Mouse (Mus musculus): ENCODE results near the gene Slc28a1. TPM values are rescaled to one million over a fixed set of nuclear protein-coding genes. Genes with fewer than 3 reads are reported as not detected.
A peak's percentile ranks its signal among the peaks of the same experiment; 100 is the strongest.

Gene Slc28a1
- polyA plus RNA-seq, 1 experiment from 2014 or later, result 0.67 TPM

- Histone ChIP-seq H3K27me3 (replicated peaks; ENCODE audit: control insufficient read depth, insufficient read depth, low read length) (no peaks in the 10 kb centered on the region), H3K9ac (ENCODE audit: low read depth, low read length) (no peak overlapping the region), H3K4me3 (ENCODE audit: low read depth, low read length) (no peak overlapping the region), H3K27ac (ENCODE audit: low read depth, low read length) (no peak overlapping the region), H3K9me3 (ENCODE audit: control insufficient read depth, low read length) (no peaks in the 10 kb centered on the region), H3K36me3 (ENCODE audit: control insufficient read depth, insufficient read depth, low read length) (no peaks in the 10 kb centered on the region), H3K4me1 (replicated peaks; ENCODE audit: control insufficient read depth, insufficient read depth, low read length) (peaks cover 5% of the 10 kb centered on the region; the same call in 1 of the 2 replicates), H3K4me2 (no peak overlapping the region)
- ATAC-seq (replicated peaks; ENCODE audit: low FRiP score), result no peak
- WGBS, result 64% methylated on average over 18 of the region's 18 CpGs
- no peak for DNase-seq (ENCODE audit: low spot score)
These were observed 21.1 kb upstream of the Slc28a1 start for GRCm38 (mm10) chr7:81093420-81093965.

GRCm38 (mm10) chr7:81094104-81094757 is 20.4 kb upstream of the Slc28a1 start:
- DNase-seq (ENCODE audit: low spot score), result no peak
- Histone ChIP-seq H3K9me3 (ENCODE audit: control insufficient read depth, low read length) (no peaks in the 10 kb centered on the region), H3K4me1 (replicated peaks; ENCODE audit: control insufficient read depth, insufficient read depth, low read length) (peaks cover 5% of the 10 kb centered on the region; the same call in 1 of the 2 replicates), H3K9ac (ENCODE audit: low read depth, low read length) (no peak overlapping the region; the same call in 1 of the 2 replicates), H3K27me3 (replicated peaks; ENCODE audit: control insufficient read depth, insufficient read depth, low read length) (no peaks in the 10 kb centered on the region), H3K4me2 (no peak overlapping the region), H3K36me3 (ENCODE audit: control insufficient read depth, insufficient read depth, low read length) (no peaks in the 10 kb centered on the region), H3K27ac (ENCODE audit: low read depth, low read length) (no peak overlapping the region), H3K4me3 (ENCODE audit: low read depth, low read length) (no peak overlapping the region)
- WGBS, result 64% methylated on average over 6 of the region's 6 CpGs
- ATAC-seq (replicated peaks; ENCODE audit: low FRiP score), result no peak

GRCm38 (mm10) chr7:81100341-81100740 is 14.3 kb upstream of the Slc28a1 start:
- ATAC-seq (replicated peaks; ENCODE audit: low FRiP score), result no peak

GRCm38 (mm10) chr7:81102854-81103253 is 11.7 kb upstream of the Slc28a1 start:
- ATAC-seq (replicated peaks; ENCODE audit: low FRiP score), result peak; percentile 47; the same call in 1 of the 2 replicates
- no peaks in the 10 kb centered on the region for H3K36me3 ChIP-seq (ENCODE audit: control insufficient read depth, insufficient read depth, low read length)
- no peak for DNase-seq (ENCODE audit: low spot score)

More at GRCm38 (mm10) chr7:81100341-81100740, 14.3 kb upstream of the Slc28a1 start:
- Histone ChIP-seq H3K9ac (ENCODE audit: low read depth, low read length) (no peak overlapping the region), H3K9me3 (ENCODE audit: control insufficient read depth, low read length) (no peaks in the 10 kb centered on the region), H3K4me1 (replicated peaks; ENCODE audit: control insufficient read depth, insufficient read depth, low read length) (no peaks in the 10 kb centered on the region), H3K4me2 (no peak overlapping the region), H3K27ac (ENCODE audit: low read depth, low read length) (no peak overlapping the region), H3K4me3 (ENCODE audit: low read depth, low read length) (no peak overlapping the region), H3K27me3 (replicated peaks; ENCODE audit: control insufficient read depth, insufficient read depth, low read length) (no peaks in the 10 kb centered on the region), H3K36me3 (ENCODE audit: control insufficient read depth, insufficient read depth, low read length) (no peaks in the 10 kb centered on the region)
- DNase-seq (ENCODE audit: low spot score), result no peak
- 74% methylated on average over 5 of the region's 5 CpGs for whole genome bisulfite sequencing

GRCm38 (mm10) chr7:81105525-81105924 is 9.1 kb upstream of the Slc28a1 start:
- Histone ChIP-seq H3K9me3 (ENCODE audit: control insufficient read depth, low read length) (no peaks in the 10 kb centered on the region), H3K9ac (ENCODE audit: low read depth, low read length) (no peak overlapping the region), H3K27me3 (replicated peaks; ENCODE audit: control insufficient read depth, insufficient read depth, low read length) (no peaks in the 10 kb centered on the region), H3K4me2 (no peak overlapping the region), H3K4me3 (ENCODE audit: low read depth, low read length) (no peak overlapping the region), H3K4me1 (replicated peaks; ENCODE audit: control insufficient read depth, insufficient read depth, low read length) (0 out of 2 replicates have a peak, but pooled peaks cover under 1% of the 10 kb centered on the region), H3K27ac (ENCODE audit: low read depth, low read length) (no peak overlapping the region), H3K36me3 (ENCODE audit: control insufficient read depth, insufficient read depth, low read length) (no peaks in the 10 kb centered on the region)
- ATAC-seq (replicated peaks; ENCODE audit: low FRiP score), result no peak
- 72% methylated on average over 4 of the region's 4 CpGs for WGBS
- no peak for DNase-seq (ENCODE audit: low spot score)

More at GRCm38 (mm10) chr7:81102854-81103253, 11.7 kb upstream of the Slc28a1 start:
- Histone ChIP-seq H3K4me3 (ENCODE audit: low read depth, low read length) (no peak overlapping the region), H3K4me1 (replicated peaks; ENCODE audit: control insufficient read depth, insufficient read depth, low read length) (no peaks in the 10 kb centered on the region), H3K9me3 (ENCODE audit: control insufficient read depth, low read length) (no peaks in the 10 kb centered on the region), H3K4me2 (no peak overlapping the region), H3K9ac (ENCODE audit: low read depth, low read length) (no peak overlapping the region), H3K27ac (ENCODE audit: low read depth, low read length) (no peak overlapping the region), H3K27me3 (replicated peaks; ENCODE audit: control insufficient read depth, insufficient read depth, low read length) (no peaks in the 10 kb centered on the region)
- WGBS, result 77% methylated on average over 7 of the region's 7 CpGs

- Histone ChIP-seq H3K9me3 (ENCODE audit: control insufficient read depth, low read length) (no peaks in the 10 kb centered on the region), H3K9ac (ENCODE audit: low read depth, low read length) (no peak overlapping the region), H3K4me3 (ENCODE audit: low read depth, low read length) (no peak overlapping the region), H3K4me1 (replicated peaks; ENCODE audit: control insufficient read depth, insufficient read depth, low read length) (peaks cover 2% of the 10 kb centered on the region; the same call in 1 of the 2 replicates), H3K4me2 (no peak overlapping the region), H3K36me3 (ENCODE audit: control insufficient read depth, insufficient read depth, low read length) (no peaks in the 10 kb centered on the region), H3K27ac (ENCODE audit: low read depth, low read length) (no peak overlapping the region), H3K27me3 (replicated peaks; ENCODE audit: control insufficient read depth, insufficient read depth, low read length) (no peaks in the 10 kb centered on the region)
- no peak for ATAC-seq (replicated peaks; ENCODE audit: low FRiP score)
- 79% methylated on average over 5 of the region's 5 CpGs for WGBS
- DNase-seq (ENCODE audit: low spot score), result no peak
These were observed 6.4 kb upstream of the Slc28a1 start for GRCm38 (mm10) chr7:81108226-81108625.

- Histone ChIP-seq H3K36me3 (ENCODE audit: control insufficient read depth, insufficient read depth, low read length) (no peaks in the 10 kb centered on the region), H3K4me3 (ENCODE audit: low read depth, low read length) (no peak overlapping the region), H3K4me2 (no peak overlapping the region), H3K9ac (ENCODE audit: low read depth, low read length) (no peak overlapping the region), H3K27ac (ENCODE audit: low read depth, low read length) (no peak overlapping the region), H3K27me3 (replicated peaks; ENCODE audit: control insufficient read depth, insufficient read depth, low read length) (no peaks in the 10 kb centered on the region), H3K4me1 (replicated peaks; ENCODE audit: control insufficient read depth, insufficient read depth, low read length) (peaks cover 2% of the 10 kb centered on the region), H3K9me3 (ENCODE audit: control insufficient read depth, low read length) (no peaks in the 10 kb centered on the region)
- no peak for DNase-seq (ENCODE audit: low spot score)
- no peak for ATAC-seq (replicated peaks; ENCODE audit: low FRiP score)
- WGBS, result 52% methylated on average over 9 of the region's 9 CpGs
These were observed 4.6 kb upstream of the Slc28a1 start for GRCm38 (mm10) chr7:81109717-81110651.

- H3K27ac ChIP-seq (ENCODE audit: low read depth, low read length), result no peak overlapping the region
- H3K36me3 ChIP-seq (ENCODE audit: control insufficient read depth, insufficient read depth, low read length), result no peaks in the 10 kb centered on the region
- no peak for ATAC-seq (replicated peaks; ENCODE audit: low FRiP score)
- H3K4me1 ChIP-seq (replicated peaks; ENCODE audit: control insufficient read depth, insufficient read depth, low read length), result peaks cover 2% of the 10 kb centered on the region
- DNase-seq (ENCODE audit: low spot score), result no peak
- no peak overlapping the region for H3K4me3 ChIP-seq (ENCODE audit: low read depth, low read length)
- H3K4me2 ChIP-seq, result no peak overlapping the region
- no peak overlapping the region for H3K9ac ChIP-seq (ENCODE audit: low read depth, low read length)
- H3K27me3 ChIP-seq (replicated peaks; ENCODE audit: control insufficient read depth, insufficient read depth, low read length), result no peaks in the 10 kb centered on the region
- no peaks in the 10 kb centered on the region for H3K9me3 ChIP-seq (ENCODE audit: control insufficient read depth, low read length)
- 82% methylated on average over 4 of the region's 4 CpGs for WGBS
These were observed 3.8 kb upstream of the Slc28a1 start for GRCm38 (mm10) chr7:81110791-81111190.
